Mouse (Mus musculus) kidney, embryonic 14.5 days (tissue): ENCODE measurements at regions not wholly inside any gene's neighbourhood (a gene's known extent, or its start where the extent isn't known, plus 50 kb on each side); places are given as distances from the start of the nearest gene placed in this dataset.

Source experiments
- ATAC-seq: fragments of 200-750 bp; cut with Nextera tagmentation; 2 replicates; pipeline ENCODE4 v1.8.0; 2017; ENCODE audit warnings: moderate number of reproducible peaks, mild to moderate bottlenecking, moderate TSS enrichment, moderate library complexity; ENCODE audit not compliant: low FRiP score, low TSS enrichment
- H3K27ac ChIP-seq: fragments of 300-500 bp; sonication (generic); 2 replicates; pipeline ENCODE4 v1.5.1; 2014; ENCODE audit warnings: low read depth, mild to moderate bottlenecking, low read length, moderate library complexity, mixed read lengths
- H3K27me3 ChIP-seq: fragments of 300-500 bp; sonication (generic); 2 replicates; pipeline ENCODE4 v1.6.1; 2014; ENCODE audit warnings: mild to moderate bottlenecking, low read length; ENCODE audit not compliant: control insufficient read depth, insufficient read depth
- H3K36me3 ChIP-seq: fragments of 300-500 bp; sonication (generic); 2 replicates; pipeline ENCODE4 v1.6.1; 2014; ENCODE audit warnings: low read length, mixed read lengths; ENCODE audit not compliant: control insufficient read depth, insufficient read depth
- H3K4me1 ChIP-seq: fragments of 300-500 bp; sonication (generic); 2 replicates; pipeline ENCODE4 v1.6.1; 2014; ENCODE audit warnings: low read length, mixed read lengths; ENCODE audit not compliant: control insufficient read depth, insufficient read depth
- H3K4me2 ChIP-seq: fragments of 300-500 bp; sonication (generic); replicated peaks from 2 replicates; pipeline ENCODE4 v1.6.1; 2014; ENCODE audit warnings: low read depth, mild to moderate bottlenecking, low read length
- H3K4me3 ChIP-seq: fragments of 300-500 bp; sonication (generic); 2 replicates; pipeline ENCODE4 v1.5.1; 2014; ENCODE audit warnings: mild to moderate bottlenecking, low read length
- H3K9ac ChIP-seq: fragments of 300-500 bp; sonication (generic); 2 replicates; pipeline ENCODE4 v1.6.1; 2014; ENCODE audit warnings: low read depth, mild to moderate bottlenecking, low read length, moderate library complexity
- H3K9me3 ChIP-seq: fragments of 300-500 bp; sonication (generic); 2 replicates; pipeline ENCODE4 v1.6.1; 2016; ENCODE audit warnings: low read length; ENCODE audit not compliant: control insufficient read depth
- WGBS: fragments of 180-500 bp; shearing (Covaris S2); extraction: QIAGEN DNeasy Blood & Tissue Kit; methylation state at CpG from one replicate; pipeline ENCODE4 v1.1.7; 2014; 5-methylcytosine and 5-hydroxymethylcytosine counted together

- H3K9me3 ChIP-seq: no peaks in the 10 kb centered on the region
- 16% methylated on average over 11 of the region's 11 CpGs for WGBS
- no peaks in the 10 kb centered on the region for H3K36me3 ChIP-seq
- no peak overlapping the region for H3K4me2 ChIP-seq
- ATAC-seq: no peak
- H3K4me1 ChIP-seq: no peaks in the 10 kb centered on the region; the same call in 1 of the 2 replicates
- H3K4me3 ChIP-seq: no peak overlapping the region
- peaks cover 5% of the 10 kb centered on the region; the same call in 1 of the 2 replicates for H3K27me3 ChIP-seq
- H3K27ac ChIP-seq: no peak overlapping the region
- no peak overlapping the region for H3K9ac ChIP-seq
Observed at GRCm38 (mm10) chr4:148743414-148743844, 60.8 kb upstream of the Casz1 start.

GRCm38 (mm10) chr4:148744053-148744452 is 60.2 kb upstream of the Casz1 start:
- no peak overlapping the region for H3K9ac ChIP-seq
- 57% methylated on average over 8 of the region's 8 CpGs for WGBS
- no peak for ATAC-seq
- H3K9me3 ChIP-seq: no peaks in the 10 kb centered on the region
- no peaks in the 10 kb centered on the region; the same call in 1 of the 2 replicates for H3K4me1 ChIP-seq
- no peak overlapping the region for H3K4me2 ChIP-seq
- H3K36me3 ChIP-seq: no peaks in the 10 kb centered on the region
- H3K4me3 ChIP-seq: no peak overlapping the region
- no peak overlapping the region for H3K27ac ChIP-seq
- H3K27me3 ChIP-seq: peaks cover 5% of the 10 kb centered on the region; the same call in 1 of the 2 replicates

- H3K9ac ChIP-seq: no peak overlapping the region
- no peak overlapping the region for H3K4me3 ChIP-seq
- no peaks in the 10 kb centered on the region; the same call in 1 of the 2 replicates for H3K4me1 ChIP-seq
- WGBS: 44% methylated on average over 23 of the region's 23 CpGs
- no peak overlapping the region for H3K27ac ChIP-seq
- ATAC-seq: no peak
- H3K4me2 ChIP-seq: no peak overlapping the region
- H3K27me3 ChIP-seq: no peaks in the 10 kb centered on the region
- no peaks in the 10 kb centered on the region for H3K36me3 ChIP-seq
- H3K9me3 ChIP-seq: no peaks in the 10 kb centered on the region
Observed at GRCm38 (mm10) chr4:148746460-148747314, 57.5 kb upstream of the Casz1 start.

- H3K4me3 ChIP-seq: no peak overlapping the region
- no peaks in the 10 kb centered on the region for H3K36me3 ChIP-seq
- no peak overlapping the region for H3K4me2 ChIP-seq
- WGBS: 73% methylated on average over 7 of the region's 7 CpGs
- H3K27me3 ChIP-seq: no peaks in the 10 kb centered on the region
- no peaks in the 10 kb centered on the region; the same call in 1 of the 2 replicates for H3K4me1 ChIP-seq
- no peaks in the 10 kb centered on the region for H3K9me3 ChIP-seq
- ATAC-seq: no peak
- H3K9ac ChIP-seq: no peak overlapping the region
- H3K27ac ChIP-seq: no peak overlapping the region
Observed at GRCm38 (mm10) chr4:148747315-148747644, 56.9 kb upstream of the Casz1 start.

GRCm38 (mm10) chr4:148750030-148750429 is 54.2 kb upstream of the Casz1 start:
- 76% methylated on average over 10 of the region's 10 CpGs for WGBS
- Histone ChIP-seq H3K36me3 (no peaks in the 10 kb centered on the region), H3K27me3 (no peaks in the 10 kb centered on the region), H3K27ac (no peak overlapping the region), H3K4me3 (no peak overlapping the region), H3K4me2 (no peak overlapping the region), H3K4me1 (0 out of 2 replicates have a peak, but pooled peaks cover 6% of the 10 kb centered on the region), H3K9ac (no peak overlapping the region), H3K9me3 (no peaks in the 10 kb centered on the region)
- no peak for ATAC-seq

- Histone ChIP-seq H3K4me1 (0 out of 2 replicates have a peak, but pooled peaks cover 6% of the 10 kb centered on the region), H3K9me3 (no peaks in the 10 kb centered on the region), H3K9ac (no peak overlapping the region), H3K36me3 (no peaks in the 10 kb centered on the region), H3K4me2 (no peak overlapping the region), H3K27ac (no peak overlapping the region), H3K27me3 (no peaks in the 10 kb centered on the region), H3K4me3 (no peak overlapping the region)
- WGBS: 52% methylated on average over 7 of the region's 7 CpGs
- ATAC-seq: no peak
Observed at GRCm38 (mm10) chr4:148751591-148751990, 52.6 kb upstream of the Casz1 start.

GRCm38 (mm10) chr4:148752360-148753093 is 51.7 kb upstream of the Casz1 start:
- Histone ChIP-seq H3K4me3 (no peak overlapping the region), H3K9me3 (no peaks in the 10 kb centered on the region), H3K36me3 (no peaks in the 10 kb centered on the region), H3K4me1 (0 out of 2 replicates have a peak, but pooled peaks cover 6% of the 10 kb centered on the region), H3K27ac (no peak overlapping the region), H3K27me3 (no peaks in the 10 kb centered on the region), H3K9ac (no peak overlapping the region), H3K4me2 (no peak overlapping the region)
- ATAC-seq: no peak
- WGBS: 68% methylated on average over 14 of the region's 14 CpGs

- H3K9ac ChIP-seq: no peak overlapping the region
Observed at GRCm38 (mm10) chr4:148753143-148753798, 51.0 kb upstream of the Casz1 start.

More at GRCm38 (mm10) chr4:148753143-148753798, 51.0 kb upstream of the Casz1 start:
- ATAC-seq: no peak
- Histone ChIP-seq H3K4me3 (no peak overlapping the region), H3K9me3 (no peaks in the 10 kb centered on the region), H3K4me1 (0 out of 2 replicates have a peak, but pooled peaks cover 6% of the 10 kb centered on the region), H3K36me3 (no peaks in the 10 kb centered on the region), H3K4me2 (no peak overlapping the region), H3K27me3 (no peaks in the 10 kb centered on the region), H3K27ac (no peak overlapping the region)
- 61% methylated on average over 17 of the region's 17 CpGs for WGBS
